Mouse (Mus musculus) frontal cortex, postnatal 25 days (tissue): Measurements from ENCODE around the gene Nmur1.
"Not testable (repeated sequence)": the region's sequence is repeated elsewhere in the genome, so short reads cannot be mapped to it uniquely, and the experiment has no call there.

Experiments used
- DNase-seq, 2 experiments: peaks; one replicate each; pipeline ENCODE4 v3.0.0; 2022; ENCODE audit warnings: low spot score in 2 of 2

The Nmur1 gene

GRCm38 (mm10) chr1:86359798-86360179 lies 66.2 kb downstream of the Nmur1 start:
- DNase-seq = no peak

- DNase-seq = peak; percentile 85 to 95
Observed at GRCm38 (mm10) chr1:86358906-86359797, 66.9 kb downstream of the Nmur1 start, which contains the start of gene Ncl. TSS of gene Ncl (minus strand) at chr1:86359400.

- no peak for DNase-seq
Observed at GRCm38 (mm10) chr1:86358229-86358905, 67.7 kb downstream of the Nmur1 start.

DNA sequence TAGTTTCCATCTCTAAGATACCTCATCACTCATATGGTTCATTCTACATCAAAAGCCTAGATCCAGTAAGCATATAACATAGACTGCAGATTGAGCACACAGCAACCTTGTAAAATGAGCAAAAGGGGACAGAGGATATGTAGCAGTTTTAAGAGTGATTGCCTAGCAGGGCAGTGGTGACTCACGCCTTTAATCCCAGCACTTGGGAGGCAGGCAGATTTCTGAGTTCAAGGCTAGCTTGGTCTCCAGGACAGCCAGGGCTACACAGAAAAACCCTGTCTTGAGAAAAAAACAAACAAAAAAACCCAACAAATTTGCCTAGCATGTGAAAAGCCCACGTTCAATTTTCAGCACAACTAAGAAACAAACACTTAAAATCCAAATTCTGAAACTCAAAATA lies 71.8 kb downstream of the Nmur1 start:
- DNase-seq = no peak

DNA sequence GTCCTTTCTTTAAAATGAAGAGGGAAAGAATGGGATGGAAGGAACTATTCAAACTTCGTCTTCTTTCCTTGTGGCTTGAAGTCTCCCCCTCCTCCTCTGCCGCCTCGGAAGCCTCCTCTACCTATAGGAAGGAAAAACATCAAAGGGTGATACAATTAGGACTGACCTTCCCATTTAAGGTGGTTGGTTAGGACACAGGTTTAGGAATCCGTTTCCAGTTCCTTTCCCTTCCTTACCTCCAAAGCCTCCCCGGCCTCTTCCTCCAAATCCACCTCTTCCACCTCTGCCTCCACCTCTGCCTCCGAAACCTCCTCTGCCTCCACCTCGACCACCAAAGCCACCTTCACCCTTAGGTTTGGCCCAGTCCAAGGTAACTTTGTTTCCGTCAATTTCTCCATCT lies 75.5 kb downstream of the Nmur1 start:
- no peak for DNase-seq

DNA sequence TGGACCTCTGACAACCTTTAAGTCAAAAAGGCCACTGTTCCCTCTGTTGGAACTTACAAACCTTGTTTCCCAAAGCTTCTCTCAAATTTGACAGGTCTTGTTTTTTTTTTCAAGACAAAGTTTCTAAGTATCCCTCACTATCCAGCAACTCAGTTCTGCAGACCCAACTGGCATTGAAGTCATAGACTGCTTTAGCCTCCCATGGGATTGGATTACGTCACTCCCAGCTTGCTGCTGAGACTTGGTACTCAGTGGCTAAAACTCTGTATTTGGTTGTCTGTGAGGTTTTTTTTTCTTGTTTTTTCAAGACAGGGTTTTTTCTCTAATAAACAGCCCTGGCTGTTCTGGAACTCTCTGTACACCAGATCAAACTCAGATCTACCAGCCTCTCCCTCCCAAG lies 76.3 kb downstream of the Nmur1 start:
- no peak for DNase-seq

DNA sequence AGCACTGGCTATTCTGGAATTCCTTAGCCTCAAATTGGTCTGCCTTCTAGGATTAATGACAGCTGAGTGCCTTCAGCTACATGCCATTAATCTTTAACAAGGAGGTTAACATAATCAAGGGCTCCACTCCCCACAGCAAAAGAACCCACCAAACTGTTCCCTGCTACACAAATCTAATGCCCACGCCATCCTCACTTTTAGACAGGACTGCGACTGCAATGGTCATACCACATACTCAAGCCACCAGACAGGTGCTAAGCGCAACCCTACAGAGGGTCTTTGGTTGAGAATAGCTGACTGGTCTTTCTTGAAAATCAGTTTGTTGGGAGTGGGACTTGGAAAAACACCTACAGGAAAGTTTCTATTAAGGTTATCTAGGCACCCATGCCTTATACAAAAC lies 76.8 kb downstream of the Nmur1 start:
- no peak for DNase-seq

- no peak for DNase-seq
Observed at GRCm38 (mm10) chr1:86348801-86349200, 77.2 kb downstream of the Nmur1 start.

DNA sequence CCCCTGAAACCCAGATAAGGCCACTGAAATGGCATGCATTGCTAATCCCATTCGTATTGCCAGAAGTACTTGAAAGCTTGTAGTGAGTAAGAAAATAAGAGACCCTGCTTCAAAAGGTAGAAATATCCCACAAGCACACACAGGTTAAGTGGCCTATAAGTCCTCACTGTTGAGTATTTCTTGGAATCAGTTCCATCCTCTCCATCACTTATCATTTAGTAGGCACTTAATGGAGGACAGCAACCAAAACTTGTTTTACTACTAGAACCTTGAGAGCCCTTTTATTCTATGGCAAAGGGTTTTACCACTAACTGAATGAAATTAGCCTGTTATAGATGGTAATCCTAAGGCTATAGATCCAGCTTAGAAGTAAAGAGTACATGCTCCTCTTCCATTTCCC lies 77.9 kb downstream of the Nmur1 start:
- no peak for DNase-seq

GRCm38 (mm10) chr1:86347716-86348045 lies 78.3 kb downstream of the Nmur1 start:
- no peak for DNase-seq

- no peak for DNase-seq
Observed at GRCm38 (mm10) chr1:86346851-86347715, 78.9 kb downstream of the Nmur1 start.

- DNase-seq = no peak
Observed at GRCm38 (mm10) chr1:86345956-86346355, 80.1 kb downstream of the Nmur1 start.

GRCm38 (mm10) chr1:86345069-86345468 lies 81.0 kb downstream of the Nmur1 start:
- no peak for DNase-seq

GRCm38 (mm10) chr1:86343969-86344861 lies 81.8 kb downstream of the Nmur1 start:
- DNase-seq = no peak

GRCm38 (mm10) chr1:86343087-86343645 lies 82.9 kb downstream of the Nmur1 start:
- no peak for DNase-seq

GRCm38 (mm10) chr1:86342371-86342770 lies 83.7 kb downstream of the Nmur1 start:
- DNase-seq = no peak

GRCm38 (mm10) chr1:86341096-86341495 lies 84.9 kb downstream of the Nmur1 start:
- DNase-seq = not testable (repeated sequence)

DNA sequence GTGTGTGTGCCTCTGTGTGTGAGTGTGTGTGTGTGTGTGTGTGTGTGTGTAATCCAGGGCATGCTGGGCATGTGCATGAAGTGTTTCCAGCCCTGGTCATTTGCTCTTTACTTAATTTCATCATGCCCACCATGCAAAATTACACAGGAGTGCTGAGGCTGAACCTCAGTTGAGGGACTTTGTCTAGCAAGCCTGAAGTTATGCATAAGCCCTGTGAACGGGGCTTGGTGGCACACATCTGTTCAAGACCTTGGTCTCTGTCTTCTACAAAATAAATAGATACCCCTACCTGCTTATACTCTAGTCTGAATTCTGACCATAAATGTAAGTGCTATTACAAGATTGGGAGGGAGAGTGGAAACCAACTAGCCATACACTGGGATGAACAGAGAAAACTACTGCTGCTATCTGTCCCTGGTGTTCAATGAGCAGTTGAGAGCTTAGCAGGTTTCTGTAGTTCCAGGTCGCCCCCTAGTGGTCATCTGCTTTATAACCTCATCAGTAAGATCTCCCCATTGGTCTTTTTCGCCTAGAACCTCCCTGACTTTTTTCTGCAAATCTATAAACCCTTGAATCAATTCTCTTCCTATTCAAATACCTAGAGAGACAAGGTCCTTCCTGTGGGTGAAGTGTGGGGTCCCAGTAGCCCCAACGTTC lies 86.7 kb downstream of the Nmur1 start:
- peak; percentile 65 to 83 for DNase-seq

GRCm38 (mm10) chr1:86336330-86336729 lies 89.7 kb downstream of the Nmur1 start:
- DNase-seq = no peak
